Comparison of ENCODE assay signal across 11 mouse cellular contexts in genomic region chr2:124608546-124608945, GRCm38 (mm10).
DNase-seq lines count a peak whose midpoint lies in the region; ATAC-seq and TF ChIP-seq lines count a peak whose summit lies in the region.
"Had no signal": no experiment of that assay in that cellular context is flagged by ENCODE, and none has a peak within 500 bp of the region (broad histone marks: within the 10 kb centered on the region; RNA-seq: fewer than 3 reads in every experiment).

No protein-coding gene starts in this region.

- peaks cover 41% of the 10 kb centered on the region for H3K27me3 ChIP-seq in hindbrain, embryonic 10.5 days (ENCODE audit: insufficient read depth, poor library complexity, severe bottlenecking)
- H3K27me3 ChIP-seq in hindbrain, embryonic 12.5 days: peaks cover 16% of the 10 kb centered on the region; the same call in 1 of the 2 replicates
- no peaks in the 10 kb centered on the region for H3K27me3 ChIP-seq in stomach, embryonic 15.5 days (replicated peaks)
- no peaks in the 10 kb centered on the region for H3K27me3 ChIP-seq in stomach, postnatal 0 days (ENCODE audit: control insufficient read depth, insufficient read depth, low read length)
- H3K27me3 ChIP-seq in intestine, embryonic 16.5 days (replicated peaks; ENCODE audit: control insufficient read depth, insufficient read depth, low read length): no peaks in the 10 kb centered on the region

- no peak for TF ChIP-seq CTCF in stomach, postnatal 0 days (IDR thresholded peaks at IDR 0.05; ENCODE audit: low read depth)

- H3K9me3 ChIP-seq in hindbrain, embryonic 10.5 days: no peaks in the 10 kb centered on the region
- H3K9me3 ChIP-seq in hindbrain, embryonic 12.5 days (replicated peaks): no peaks in the 10 kb centered on the region
- H3K9me3 ChIP-seq in stomach, embryonic 15.5 days: no peaks in the 10 kb centered on the region
- no peaks in the 10 kb centered on the region for H3K9me3 ChIP-seq in stomach, postnatal 0 days (ENCODE audit: control insufficient read depth, low read length)
- H3K9me3 ChIP-seq in intestine, embryonic 16.5 days (ENCODE audit: control insufficient read depth, low read length): no peaks in the 10 kb centered on the region
- H3K9me3 ChIP-seq: megakaryocyte, embryonic 14.5 days had no signal

- no peak for TF ChIP-seq EP300 in stomach, postnatal 0 days (optimal IDR thresholded peaks at IDR 0.05)

- H3K4me2 ChIP-seq in hindbrain, embryonic 12.5 days (replicated peaks): no peak overlapping the region
- peak overlapping the region; percentile 83; the same call in 1 of the 2 replicates for H3K4me2 ChIP-seq in stomach, embryonic 15.5 days
- no peak overlapping the region for H3K4me2 ChIP-seq in stomach, postnatal 0 days (replicated peaks; ENCODE audit: low read depth)
- H3K4me2 ChIP-seq in intestine, embryonic 16.5 days (ENCODE audit: low read depth, low read length): peak overlapping the region; percentile 68; the same call in 1 of the 2 replicates

- DNase-seq in hindbrain, embryonic 10.5 days (ENCODE audit: low spot score): no peak
- DNase-seq in stomach, postnatal 0 days (ENCODE audit: low spot score): no peak
- DNase-seq in retina, embryonic 14.5 days (ENCODE audit: low spot score): no peak
- DNase-seq in urinary bladder, postnatal 10 days (ENCODE audit: low spot score): no peak
- DNase-seq in cerebellum, postnatal 25 days: no peak
- DNase-seq: gastrocnemius, postnatal 25 days; retina, postnatal 1 day had no signal

- ATAC-seq in hindbrain, embryonic 12.5 days (ENCODE audit: low FRiP score): no peak
- no peak for ATAC-seq in stomach, embryonic 15.5 days (ENCODE audit: insufficient read depth, low FRiP score, low read depth)
- no peak for ATAC-seq in stomach, postnatal 0 days (ENCODE audit: low FRiP score, low TSS enrichment)
- ATAC-seq in intestine, embryonic 16.5 days: no peak

- peaks cover 52% of the 10 kb centered on the region for H3K4me1 ChIP-seq in hindbrain, embryonic 10.5 days (replicated peaks)
- H3K4me1 ChIP-seq in hindbrain, embryonic 12.5 days: peaks cover 28% of the 10 kb centered on the region
- H3K4me1 ChIP-seq in stomach, embryonic 15.5 days: peaks cover 8% of the 10 kb centered on the region; the same call in 1 of the 2 replicates
- H3K4me1 ChIP-seq in stomach, postnatal 0 days (replicated peaks; ENCODE audit: control insufficient read depth, insufficient read depth): no peaks in the 10 kb centered on the region
- H3K4me1 ChIP-seq in intestine, embryonic 16.5 days (ENCODE audit: control insufficient read depth, insufficient read depth, low read length): peaks cover 26% of the 10 kb centered on the region

- H3K4me3 ChIP-seq in hindbrain, embryonic 10.5 days: no peak overlapping the region
- H3K4me3 ChIP-seq in hindbrain, embryonic 12.5 days: no peak overlapping the region
- H3K4me3 ChIP-seq in stomach, embryonic 15.5 days (replicated peaks): no peak overlapping the region
- no peak overlapping the region for H3K4me3 ChIP-seq in stomach, postnatal 0 days (ENCODE audit: low read depth, low read length)
- no peak overlapping the region; the same call in 1 of the 2 replicates for H3K4me3 ChIP-seq in intestine, embryonic 16.5 days (ENCODE audit: low read length)

- H3K27ac ChIP-seq in hindbrain, embryonic 10.5 days: 0 out of 2 replicates have a peak overlapping the region, but pooled peaks have one; percentile 12
- H3K27ac ChIP-seq in hindbrain, embryonic 12.5 days: no peak overlapping the region
- no peak overlapping the region for H3K27ac ChIP-seq in stomach, embryonic 15.5 days
- no peak overlapping the region for H3K27ac ChIP-seq in stomach, postnatal 0 days (replicated peaks)
- peak overlapping the region; percentile 62 for H3K27ac ChIP-seq in intestine, embryonic 16.5 days (ENCODE audit: low read length)

- 64% methylated on average over 4 of the region's 4 CpGs for whole genome bisulfite sequencing in hindbrain, embryonic 10.5 days
- WGBS in hindbrain, embryonic 12.5 days: 61% methylated on average over 4 of the region's 4 CpGs
- WGBS in stomach, embryonic 15.5 days: 65% methylated on average over 4 of the region's 4 CpGs
- WGBS in stomach, postnatal 0 days: 74% methylated on average over 4 of the region's 4 CpGs
- WGBS in intestine, embryonic 16.5 days: 67% methylated on average over 4 of the region's 4 CpGs

- no peaks in the 10 kb centered on the region for H3K36me3 ChIP-seq in hindbrain, embryonic 10.5 days
- no peaks in the 10 kb centered on the region for H3K36me3 ChIP-seq in hindbrain, embryonic 12.5 days
- no peaks in the 10 kb centered on the region for H3K36me3 ChIP-seq in stomach, embryonic 15.5 days
- no peaks in the 10 kb centered on the region for H3K36me3 ChIP-seq in stomach, postnatal 0 days (ENCODE audit: control insufficient read depth, insufficient read depth, low read length)
- no peaks in the 10 kb centered on the region for H3K36me3 ChIP-seq in intestine, embryonic 16.5 days (ENCODE audit: control insufficient read depth, insufficient read depth, low read length)

- H3K9ac ChIP-seq in hindbrain, embryonic 12.5 days: no peak overlapping the region
- no peak overlapping the region for H3K9ac ChIP-seq in stomach, embryonic 15.5 days
- H3K9ac ChIP-seq in stomach, postnatal 0 days (ENCODE audit: low read length): no peak overlapping the region
- H3K9ac ChIP-seq in intestine, embryonic 16.5 days (ENCODE audit: low read depth, low read length): peak overlapping the region; percentile 43; the same call in 1 of the 2 replicates

Comparison
In these comparisons a context has a peak if more than half of its experiments do, and no peak if none do; other contexts are left out.
1. H3K27ac ChIP-seq: peak in hindbrain, embryonic 10.5 days (single experiment) and intestine, embryonic 16.5 days (single experiment); none in hindbrain, embryonic 12.5 days (single experiment), stomach, embryonic 15.5 days (single experiment) and stomach, postnatal 0 days (single experiment).
2. H3K4me2 ChIP-seq: peak in stomach, embryonic 15.5 days (single experiment) and intestine, embryonic 16.5 days (single experiment); none in hindbrain, embryonic 12.5 days (single experiment) and stomach, postnatal 0 days (single experiment).